7 mouse cellular contexts compared by ENCODE assay signal in genomic region chr9:43101936-43102595, GRCm38 (mm10). TPM values are rescaled to one million over a fixed set of nuclear protein-coding genes. Genes with fewer than 3 reads are reported as not detected.
A peak's percentile ranks its signal among the peaks of the same experiment; 100 is the strongest.
DNase-seq lines count a peak whose midpoint lies in the region; ATAC-seq lines count a peak whose summit lies in the region.

No protein-coding gene starts in this region.

- peak; percentile 35 for DNase-seq in c-Kit-positive CD71-negative TER-119-negative erythroid progenitor cells, embryonic 14.5 days (ENCODE audit: low read depth)
- DNase-seq in intestine, embryonic 14.5 days (ENCODE audit: low spot score): no peak
- no peak for DNase-seq in adrenal gland, postnatal 10 days
- DNase-seq in ovary, postnatal 36 days (ENCODE audit: low spot score): no peak
- DNase-seq in gastrocnemius, adult 8-10 months (ENCODE audit: low spot score in 2 of 2): no peak

- H3K27me3 ChIP-seq in intestine, embryonic 14.5 days (replicated peaks; ENCODE audit: control insufficient read depth, insufficient read depth, low read length): no peaks in the 10 kb centered on the region
- H3K27me3 ChIP-seq in midbrain, embryonic 15.5 days (replicated peaks): no peaks in the 10 kb centered on the region

- no peak overlapping the region for H3K9ac ChIP-seq in intestine, embryonic 14.5 days (ENCODE audit: low read length)
- H3K9ac ChIP-seq in midbrain, embryonic 15.5 days: no peak overlapping the region

- ATAC-seq in erythroblast, adult 5-6 weeks (replicated peaks; ENCODE audit: low FRiP score, poor library complexity, severe bottlenecking): peak; percentile 81
- no peak for ATAC-seq in intestine, embryonic 14.5 days (replicated peaks; ENCODE audit: low FRiP score, low TSS enrichment, low read depth)
- ATAC-seq in midbrain, embryonic 15.5 days (replicated peaks): no peak

- H3K4me2 ChIP-seq in intestine, embryonic 14.5 days (ENCODE audit: low read length): peak overlapping the region; percentile 85; the same call in 1 of the 2 replicates
- peak overlapping the region; percentile 14 for H3K4me2 ChIP-seq in midbrain, embryonic 15.5 days

- 63% methylated on average over 8 of the region's 8 CpGs for WGBS in intestine, embryonic 14.5 days
- 72% methylated on average over 8 of the region's 8 CpGs for WGBS in midbrain, embryonic 15.5 days

- H3K9me3 ChIP-seq in intestine, embryonic 14.5 days (ENCODE audit: control insufficient read depth, low read length): no peaks in the 10 kb centered on the region
- no peaks in the 10 kb centered on the region for H3K9me3 ChIP-seq in midbrain, embryonic 15.5 days

- H3K4me1 ChIP-seq in intestine, embryonic 14.5 days (replicated peaks; ENCODE audit: control insufficient read depth, insufficient read depth, low read length): peaks cover 31% of the 10 kb centered on the region
- peaks cover 43% of the 10 kb centered on the region for H3K4me1 ChIP-seq in midbrain, embryonic 15.5 days

- H3K27ac ChIP-seq in intestine, embryonic 14.5 days (ENCODE audit: low read depth): no peak overlapping the region
- H3K27ac ChIP-seq in midbrain, embryonic 15.5 days: no peak overlapping the region

- no peak overlapping the region for H3K4me3 ChIP-seq in intestine, embryonic 14.5 days (ENCODE audit: low read depth, low read length)
- no peak overlapping the region for H3K4me3 ChIP-seq in midbrain, embryonic 15.5 days

- H3K36me3 ChIP-seq in intestine, embryonic 14.5 days (ENCODE audit: control insufficient read depth, insufficient read depth, low read length): no peaks in the 10 kb centered on the region
- no peaks in the 10 kb centered on the region for H3K36me3 ChIP-seq in midbrain, embryonic 15.5 days (replicated peaks)

RNA-seq across cellular contexts. Expression of gene Arhgef12, which starts 5.0 kb away (rescaled TPM):
- total RNA-seq in erythroblast, adult 5-6 weeks (2015; ENCODE audit: low replicate concordance): 165 and 220 TPM in 2 replicates
- 344 and 355 TPM in 2 replicates for total RNA-seq in erythroblast, adult 5-6 weeks (2017; ENCODE audit: low replicate concordance)
- 15.9 and 16.5 TPM in 2 replicates for polyA plus RNA-seq in intestine, embryonic 14.5 days (2014; fragmentation: Nextera tagmentation; extraction: Ambion mirVana)
- polyA plus RNA-seq in midbrain, embryonic 15.5 days (2015; fragmentation: Nextera tagmentation; extraction: Ambion mirVana): 24.8 and 29.1 TPM in 2 replicates
- total RNA-seq in adrenal gland, postnatal 10 days (2021): 100 to 1,000 TPM; 104 to 112 TPM
- total RNA-seq in gastrocnemius, adult 8-10 months (2022): 10 to 100 TPM; 41.1 to 64.5 (median 52.8) TPM

RNA-seq across cellular contexts. Expression of gene Tmem136, which starts 14.3 kb away (rescaled TPM):
- 0.38 and 5.6 TPM in 2 replicates for total RNA-seq in erythroblast, adult 5-6 weeks (2015; ENCODE audit: low replicate concordance)
- total RNA-seq in erythroblast, adult 5-6 weeks (2017; ENCODE audit: low replicate concordance): 1.9 and 3.1 TPM in 2 replicates
- polyA plus RNA-seq in intestine, embryonic 14.5 days (2014; fragmentation: Nextera tagmentation; extraction: Ambion mirVana): 5.8 and 6.7 TPM in 2 replicates
- polyA plus RNA-seq in midbrain, embryonic 15.5 days (2015; fragmentation: Nextera tagmentation; extraction: Ambion mirVana): 10.5 and 13.0 TPM in 2 replicates
- 1 to 10 TPM; 3.9 to 4.1 TPM for total RNA-seq in adrenal gland, postnatal 10 days (2021)
- total RNA-seq in gastrocnemius, adult 8-10 months (2022): 1 to 10 TPM; 1.4 to 2.9 (median 2.5) TPM
